Mouse (Mus musculus) ES-E14 (cell line): ENCODE results near the gene Polr1d. TPM values are rescaled to one million over a fixed set of nuclear protein-coding genes. Genes with fewer than 3 reads are reported as not detected.

Source experiments
- DNase-seq: peaks from one replicate; pipeline ENCODE4 v3.0.0-alpha.2; 2013; ENCODE audit warnings: low read depth, low spot score
- H3K27ac ChIP-seq: 2 replicates; pipeline ENCODE4 v1.5.1; 2012; ENCODE audit warnings: low read depth, mild to moderate bottlenecking, low read length, moderate library complexity, mixed read lengths; ENCODE audit not compliant: poor library complexity, insufficient read depth, severe bottlenecking
- H3K36me3 ChIP-seq: 2 replicates; pipeline ENCODE4 v1.6.1; 2012; ENCODE audit warnings: mild to moderate bottlenecking, low read length, moderate library complexity, mixed read lengths; ENCODE audit not compliant: control insufficient read depth, poor library complexity, insufficient read depth, severe bottlenecking
- H3K4me1 ChIP-seq, 2 experiments: fragments of 150-350 bp in 1 of 2; sonication (generic) in 1 of 2; 2 replicates each; pipeline ENCODE4 v1.6.1; 2012; ENCODE audit warnings: low read length in 2 of 2, mild to moderate bottlenecking in 1 of 2, mixed read lengths in 1 of 2; ENCODE audit not compliant: control insufficient read depth in 2 of 2, insufficient read depth in 2 of 2, poor library complexity in 1 of 2
- H3K4me3 ChIP-seq, 2 experiments: fragments of 150-350 bp in 1 of 2; sonication (generic) in 1 of 2; 2 replicates each; pipeline ENCODE4 v1.5.1; 2012; ENCODE audit warnings: low read length in 2 of 2, low read depth in 1 of 2, mild to moderate bottlenecking in 1 of 2, mixed read lengths in 1 of 2; ENCODE audit not compliant: insufficient read depth in 1 of 2, poor library complexity in 1 of 2, severe bottlenecking in 1 of 2
- H3K9ac ChIP-seq: 2 replicates; pipeline ENCODE4 v1.6.1; 2012; ENCODE audit warnings: low read depth, mild to moderate bottlenecking, low read length, mixed read lengths; ENCODE audit not compliant: poor library complexity, insufficient read depth, severe bottlenecking
- H3K9me3 ChIP-seq: fragments of 150-350 bp; sonication (generic); 2 replicates; pipeline ENCODE4 v1.6.1; 2012; ENCODE audit warnings: low read depth, mild to moderate bottlenecking, low read length; ENCODE audit not compliant: control insufficient read depth, insufficient read depth
- CHD2 ChIP-seq: IDR thresholded peaks from 2 replicates; pipeline ENCODE4 v1.6.1; 2014; ENCODE audit warnings: mild to moderate bottlenecking, low read depth, low read length, inconsistent platforms
- HCFC1 ChIP-seq: IDR thresholded peaks from 2 replicates; pipeline ENCODE4 v1.6.1; 2012; ENCODE audit warnings: low read length, inconsistent platforms, borderline replicate concordance; ENCODE audit not compliant: insufficient read depth
- MAFK ChIP-seq: IDR thresholded peaks from 2 replicates; pipeline ENCODE4 v1.6.1; 2014; ENCODE audit warnings: mild to moderate bottlenecking, low read depth, low read length, inconsistent platforms; ENCODE audit not compliant: insufficient read depth
- ZC3H11A ChIP-seq: IDR thresholded peaks from 2 replicates; pipeline ENCODE4 v1.6.1; 2012; ENCODE audit warnings: low read depth, mild to moderate bottlenecking, inconsistent platforms, low read length, borderline replicate concordance
- ZNF384 ChIP-seq: IDR thresholded peaks from 2 replicates; pipeline ENCODE4 v1.6.1; 2012; ENCODE audit warnings: low read depth, low read length, inconsistent platforms
- in situ Hi-C, 2 experiments: fragments of 600-800 bp; cut with MboI; formaldehyde crosslinking; loops; one replicate each; pipeline ENCODE4 v1.15.1; 2025; ENCODE audit warnings: low sequenced_read_pairs in 2 of 2, inconsistent platforms in 1 of 2; ENCODE audit not compliant: unreplicated experiment in 2 of 2
- total RNA-seq: library from RNA; depleted of rRNA; stranded (reverse); fragments of 300-350 nt; gene quantifications from 2 replicates; pipeline ENCODE4 v1.2.3, GENCODE M21; 2012

Polr1d gene
- total RNA-seq, 1 experiment = 160 TPM

GRCm38 (mm10) chr5:147055572-147056245, 21.1 kb upstream of the Polr1d start:
- TF ChIP-seq MAFK = peak; percentile 61
- TF ChIP-seq ZC3H11A = no peak
- no peak for TF ChIP-seq HCFC1
- no peak for TF ChIP-seq CHD2
- TF ChIP-seq ZNF384 = no peak
- in situ Hi-C loops = no loop called here
- no peak overlapping the region for H3K4me3 ChIP-seq
- no peak for DNase-seq
- H3K36me3 ChIP-seq = no peaks in the 10 kb centered on the region
- H3K9me3 ChIP-seq = no peaks in the 10 kb centered on the region
- 0 out of 4 replicates have a peak, but pooled peaks cover 0 to 2% of the 10 kb centered on the region in 2 experiments for H3K4me1 ChIP-seq
- H3K9ac ChIP-seq = no peak overlapping the region
- no peak overlapping the region for H3K27ac ChIP-seq

GRCm38 (mm10) chr5:147056712-147057290, 20.0 kb upstream of the Polr1d start:
- no peaks in the 10 kb centered on the region for H3K9me3 ChIP-seq
- H3K27ac ChIP-seq = no peak overlapping the region
- H3K9ac ChIP-seq = no peak overlapping the region
- TF ChIP-seq MAFK (no peak), HCFC1 (no peak), ZC3H11A (no peak), CHD2 (no peak), ZNF384 (no peak)
- no peaks in the 10 kb centered on the region for H3K36me3 ChIP-seq
- DNase-seq = no peak
- H3K4me1 ChIP-seq = peaks cover 0 to 5% of the 10 kb centered on the region in 2 experiments; a peak in 1 of 4 replicates
- in situ Hi-C loops = no loop called here
- no peak overlapping the region for H3K4me3 ChIP-seq

- no peak overlapping the region for H3K9ac ChIP-seq
- TF ChIP-seq HCFC1 (no peak), ZC3H11A (no peak), ZNF384 (no peak), MAFK (no peak), CHD2 (no peak)
- no peak overlapping the region for H3K4me3 ChIP-seq
- no peaks in the 10 kb centered on the region for H3K36me3 ChIP-seq
- peaks cover 0 to 7% of the 10 kb centered on the region in 2 experiments; a peak in 1 of 4 replicates for H3K4me1 ChIP-seq
- H3K27ac ChIP-seq = no peak overlapping the region
- in situ Hi-C loops = no loop called here
- no peaks in the 10 kb centered on the region for H3K9me3 ChIP-seq
- no peak for DNase-seq
These were observed 19.0 kb upstream of the Polr1d start for GRCm38 (mm10) chr5:147057626-147058414.

- DNase-seq = no peak
- no peaks in the 10 kb centered on the region for H3K36me3 ChIP-seq
- H3K27ac ChIP-seq = no peak overlapping the region
- peaks cover 0 to 7% of the 10 kb centered on the region in 2 experiments; a peak in 1 of 4 replicates for H3K4me1 ChIP-seq
- H3K9ac ChIP-seq = no peak overlapping the region
- no peak for TF ChIP-seq ZC3H11A
- TF ChIP-seq CHD2 = no peak
- no peak for TF ChIP-seq ZNF384
- no peak for TF ChIP-seq HCFC1
- TF ChIP-seq MAFK = no peak
- H3K4me3 ChIP-seq = no peak overlapping the region
- in situ Hi-C loops = no loop called here
- H3K9me3 ChIP-seq = no peaks in the 10 kb centered on the region
These were observed 18.2 kb upstream of the Polr1d start for GRCm38 (mm10) chr5:147058661-147059060.
